Mouse (Mus musculus): ENCODE measurements around the gene G3bp2.

DNA sequence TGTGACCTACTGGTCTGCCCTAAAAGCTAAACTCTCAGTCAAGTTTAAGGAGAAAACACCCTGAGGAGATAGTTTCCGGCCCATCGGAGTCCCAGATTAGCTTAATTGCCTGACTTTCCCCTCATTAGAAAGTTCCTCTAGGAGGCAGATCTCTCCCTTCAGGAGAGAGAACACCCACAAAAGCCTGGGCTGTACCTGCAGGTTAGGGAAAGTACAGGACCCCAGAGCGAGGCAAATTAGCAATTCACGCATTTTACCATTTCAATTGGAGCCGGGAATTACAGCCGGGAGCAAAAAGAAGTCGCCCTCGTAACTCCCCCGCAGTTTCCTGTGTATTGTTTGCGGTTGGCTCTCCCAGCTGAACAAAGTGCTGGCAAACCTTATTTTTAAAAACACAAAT, 29.1 kb upstream of the G3bp2 start:
- no peak for TF ChIP-seq EP300 (IDR thresholded peaks at IDR 0.05; ENCODE audit: low read depth)
- TF ChIP-seq CTCF (IDR thresholded peaks at IDR 0.05; ENCODE audit: low read depth): no peak
